Mouse (Mus musculus) testis, adult 2 months (tissue): ENCODE measurements around the gene Carmil1.

Experiments used
- CTCF ChIP-seq: fragments of 200-500 bp; IDR thresholded peaks from 2 replicates; pipeline ENCODE4 v1.5.1; 2012; ENCODE audit warnings: low read depth, mild to moderate bottlenecking, inconsistent platforms, low read length, moderate library complexity; ENCODE audit not compliant: control insufficient read depth, insufficient read depth, insufficient replicate concordance
- POLR2A ChIP-seq: fragments of 200-500 bp; IDR thresholded peaks from 2 replicates; pipeline ENCODE4 v1.6.1; 2012; ENCODE audit warnings: low read depth, mild to moderate bottlenecking, inconsistent platforms, low read length, moderate library complexity; ENCODE audit not compliant: control insufficient read depth

GRCm38 (mm10) chr13:24287381-24287780, 6.8 kb upstream of the Carmil1 start:
- TF ChIP-seq CTCF (no peak), POLR2A (no peak)
